Mouse (Mus musculus): ENCODE data around the gene Tshz2. TPM values are rescaled to one million over a fixed set of nuclear protein-coding genes. Genes with fewer than 3 reads are reported as not detected.

Tshz2 gene
- polyA plus RNA-seq, 1 experiment: 5.8 TPM

GRCm38 (mm10) chr2:170043290-170043689 is 410.5 kb downstream of the Tshz2 start:
- H3K27ac ChIP-seq (ENCODE audit: insufficient read depth, low read depth, low read length): no peak overlapping the region
- H3K27me3 ChIP-seq (ENCODE audit: control insufficient read depth, insufficient read depth, low read length): no peaks in the 10 kb centered on the region
- H3K4me3 ChIP-seq (ENCODE audit: low read depth, low read length): no peak overlapping the region
- H3K4me1 ChIP-seq (ENCODE audit: control insufficient read depth, insufficient read depth, insufficient read length, low read length): peaks cover 8% of the 10 kb centered on the region; the same call in 1 of the 2 replicates
- WGBS: 67% methylated on average over 10 of the region's 10 CpGs
- no peak for TF ChIP-seq POLR2A (IDR thresholded peaks at IDR 0.05; ENCODE audit: low read depth, low read length)
- no peak for TF ChIP-seq CTCF (IDR thresholded peaks at IDR 0.05; ENCODE audit: extremely low read depth, insufficient read length, insufficient replicate concordance, low read depth, low read length)
- H3K36me3 ChIP-seq (ENCODE audit: control insufficient read depth, insufficient read depth, low read length): no peaks in the 10 kb centered on the region

- Histone ChIP-seq H3K36me3 (ENCODE audit: control insufficient read depth, insufficient read depth, low read length) (no peaks in the 10 kb centered on the region), H3K27me3 (ENCODE audit: control insufficient read depth, insufficient read depth, low read length) (no peaks in the 10 kb centered on the region), H3K27ac (ENCODE audit: insufficient read depth, low read depth, low read length) (peak overlapping the region; percentile 34), H3K4me1 (ENCODE audit: control insufficient read depth, insufficient read depth, insufficient read length, low read length) (peaks cover 8% of the 10 kb centered on the region; the same call in 1 of the 2 replicates), H3K4me3 (ENCODE audit: low read depth, low read length) (no peak overlapping the region)
- no peak for TF ChIP-seq POLR2A (IDR thresholded peaks at IDR 0.05; ENCODE audit: low read depth, low read length)
- TF ChIP-seq CTCF (IDR thresholded peaks at IDR 0.05; ENCODE audit: extremely low read depth, insufficient read length, insufficient replicate concordance, low read depth, low read length): peak; percentile 67; the same call in 1 of the 2 replicates
- WGBS: 61% methylated on average over 11 of the region's 11 CpGs
These were observed 413.1 kb downstream of the Tshz2 start for GRCm38 (mm10) chr2:170045896-170046295.

GRCm38 (mm10) chr2:170046371-170047145 is 413.7 kb downstream of the Tshz2 start:
- Histone ChIP-seq H3K27me3 (ENCODE audit: control insufficient read depth, insufficient read depth, low read length) (no peaks in the 10 kb centered on the region), H3K4me1 (ENCODE audit: control insufficient read depth, insufficient read depth, insufficient read length, low read length) (peaks cover 8% of the 10 kb centered on the region; the same call in 1 of the 2 replicates), H3K4me3 (ENCODE audit: low read depth, low read length) (peak overlapping the region; percentile 26; the same call in 1 of the 2 replicates), H3K27ac (ENCODE audit: insufficient read depth, low read depth, low read length) (peak overlapping the region; percentile 34), H3K36me3 (ENCODE audit: control insufficient read depth, insufficient read depth, low read length) (no peaks in the 10 kb centered on the region)
- no peak for TF ChIP-seq POLR2A (IDR thresholded peaks at IDR 0.05; ENCODE audit: low read depth, low read length)
- TF ChIP-seq CTCF (IDR thresholded peaks at IDR 0.05; ENCODE audit: extremely low read depth, insufficient read length, insufficient replicate concordance, low read depth, low read length): no peak
- 41% methylated on average over 9 of the region's 9 CpGs for WGBS

GRCm38 (mm10) chr2:170048831-170049230 is 416.0 kb downstream of the Tshz2 start:
- Histone ChIP-seq H3K27ac (ENCODE audit: insufficient read depth, low read depth, low read length) (no peak overlapping the region), H3K27me3 (ENCODE audit: control insufficient read depth, insufficient read depth, low read length) (no peaks in the 10 kb centered on the region), H3K4me1 (ENCODE audit: control insufficient read depth, insufficient read depth, insufficient read length, low read length) (peaks cover 8% of the 10 kb centered on the region; the same call in 1 of the 2 replicates), H3K36me3 (ENCODE audit: control insufficient read depth, insufficient read depth, low read length) (no peaks in the 10 kb centered on the region), H3K4me3 (ENCODE audit: low read depth, low read length) (no peak overlapping the region)
- WGBS: 78% methylated on average over 1 of the region's 1 CpGs
- TF ChIP-seq CTCF (IDR thresholded peaks at IDR 0.05; ENCODE audit: extremely low read depth, insufficient read length, insufficient replicate concordance, low read depth, low read length) (no peak), POLR2A (IDR thresholded peaks at IDR 0.05; ENCODE audit: low read depth, low read length) (no peak)

- WGBS: 48% methylated on average over 5 of the region's 5 CpGs
- H3K27me3 ChIP-seq (ENCODE audit: control insufficient read depth, insufficient read depth, low read length): no peaks in the 10 kb centered on the region
- H3K4me3 ChIP-seq (ENCODE audit: low read depth, low read length): no peak overlapping the region
- H3K36me3 ChIP-seq (ENCODE audit: control insufficient read depth, insufficient read depth, low read length): no peaks in the 10 kb centered on the region
- peaks cover 14% of the 10 kb centered on the region; the same call in 1 of the 2 replicates for H3K4me1 ChIP-seq (ENCODE audit: control insufficient read depth, insufficient read depth, insufficient read length, low read length)
- TF ChIP-seq POLR2A (IDR thresholded peaks at IDR 0.05; ENCODE audit: low read depth, low read length): no peak
- no peak for TF ChIP-seq CTCF (IDR thresholded peaks at IDR 0.05; ENCODE audit: extremely low read depth, insufficient read length, insufficient replicate concordance, low read depth, low read length)
- H3K27ac ChIP-seq (ENCODE audit: insufficient read depth, low read depth, low read length): no peak overlapping the region
These were observed 417.8 kb downstream of the Tshz2 start for GRCm38 (mm10) chr2:170050651-170051050.

GRCm38 (mm10) chr2:170051441-170051840 is 418.6 kb downstream of the Tshz2 start:
- Histone ChIP-seq H3K27ac (ENCODE audit: insufficient read depth, low read depth, low read length) (no peak overlapping the region), H3K36me3 (ENCODE audit: control insufficient read depth, insufficient read depth, low read length) (no peaks in the 10 kb centered on the region), H3K4me3 (ENCODE audit: low read depth, low read length) (no peak overlapping the region), H3K27me3 (ENCODE audit: control insufficient read depth, insufficient read depth, low read length) (no peaks in the 10 kb centered on the region), H3K4me1 (ENCODE audit: control insufficient read depth, insufficient read depth, insufficient read length, low read length) (peaks cover 11% of the 10 kb centered on the region; the same call in 1 of the 2 replicates)
- 94% methylated on average over 6 of the region's 6 CpGs for WGBS
- no peak for TF ChIP-seq CTCF (IDR thresholded peaks at IDR 0.05; ENCODE audit: extremely low read depth, insufficient read length, insufficient replicate concordance, low read depth, low read length)
- TF ChIP-seq POLR2A (IDR thresholded peaks at IDR 0.05; ENCODE audit: low read depth, low read length): no peak

- Histone ChIP-seq H3K27me3 (ENCODE audit: control insufficient read depth, insufficient read depth, low read length) (no peaks in the 10 kb centered on the region), H3K27ac (ENCODE audit: insufficient read depth, low read depth, low read length) (no peak overlapping the region), H3K4me3 (ENCODE audit: low read depth, low read length) (no peak overlapping the region), H3K36me3 (ENCODE audit: control insufficient read depth, insufficient read depth, low read length) (no peaks in the 10 kb centered on the region), H3K4me1 (ENCODE audit: control insufficient read depth, insufficient read depth, insufficient read length, low read length) (peaks cover 8% of the 10 kb centered on the region)
- TF ChIP-seq POLR2A (IDR thresholded peaks at IDR 0.05; ENCODE audit: low read depth, low read length) (no peak), CTCF (IDR thresholded peaks at IDR 0.05; ENCODE audit: extremely low read depth, insufficient read length, insufficient replicate concordance, low read depth, low read length) (no peak)
- WGBS: 51% methylated on average over 12 of the region's 12 CpGs
These were observed 422.1 kb downstream of the Tshz2 start for GRCm38 (mm10) chr2:170054943-170055342.

All from small intestine, adult 2 months (tissue).